Mouse (Mus musculus) CD4-positive, CD25-positive, alpha-beta regulatory T cell, adult 2 months (primary cell): ENCODE data around the gene Lamb2.

ENCODE experiments used
- DNase-seq: peaks from one replicate; pipeline ENCODE4 v3.0.0-alpha.2; 2012; ENCODE audit warnings: low read depth, low spot score

The Lamb2 gene

DNA sequence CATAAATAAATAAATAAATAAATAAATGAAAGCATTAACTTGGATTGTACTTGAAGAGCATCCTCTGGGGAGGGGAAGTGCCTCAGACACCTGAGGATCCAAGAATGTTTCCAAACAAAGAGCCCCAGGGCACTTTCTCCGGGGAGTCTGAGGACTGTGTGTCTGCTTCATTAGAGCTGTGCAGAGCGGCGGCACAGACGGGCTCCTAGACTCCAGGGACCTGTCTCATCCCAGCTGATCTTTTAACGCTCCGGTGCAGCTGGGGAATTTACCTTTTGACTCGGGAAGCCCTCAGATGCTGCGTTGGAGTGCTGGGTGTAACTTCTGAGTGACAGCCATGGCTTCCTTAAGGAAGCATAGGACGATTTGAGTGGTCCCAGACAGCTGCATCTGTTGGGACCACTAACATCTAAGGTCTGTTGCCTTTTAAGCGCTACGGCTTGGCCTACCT is 18.3 kb upstream of the Lamb2 start, which contains the start of gene Klhdc8b:
Gene Klhdc8b (minus strand): TSS at position 401 of the 451 bp plus-strand sequence.
- no peak for DNase-seq

- DNase-seq: no peak
These were observed 17.9 kb upstream of the Lamb2 start for GRCm38 (mm10) chr9:108461675-108462074.

DNA sequence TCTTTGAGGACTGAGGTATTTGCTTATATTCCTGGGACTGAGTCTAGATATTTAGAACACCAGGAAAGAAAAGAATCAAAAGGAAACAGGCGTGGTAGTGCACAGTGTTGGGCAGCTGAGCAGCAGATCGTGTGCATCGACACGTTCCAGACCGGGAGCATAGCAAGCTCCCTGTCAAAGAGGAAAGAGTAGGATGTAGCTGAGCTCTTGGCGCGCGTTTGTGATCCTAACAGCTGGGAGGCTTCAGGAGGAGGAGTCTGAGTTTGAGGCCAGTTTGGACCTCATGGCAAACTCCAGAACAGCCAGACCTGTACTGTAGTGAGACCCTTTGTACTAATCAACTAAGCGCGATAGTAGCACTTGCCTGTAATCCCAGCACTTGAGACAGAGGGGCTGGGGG is 17.3 kb upstream of the Lamb2 start:
- no peak for DNase-seq

GRCm38 (mm10) chr9:108463713-108464112 is 15.8 kb upstream of the Lamb2 start:
- no peak for DNase-seq

DNA sequence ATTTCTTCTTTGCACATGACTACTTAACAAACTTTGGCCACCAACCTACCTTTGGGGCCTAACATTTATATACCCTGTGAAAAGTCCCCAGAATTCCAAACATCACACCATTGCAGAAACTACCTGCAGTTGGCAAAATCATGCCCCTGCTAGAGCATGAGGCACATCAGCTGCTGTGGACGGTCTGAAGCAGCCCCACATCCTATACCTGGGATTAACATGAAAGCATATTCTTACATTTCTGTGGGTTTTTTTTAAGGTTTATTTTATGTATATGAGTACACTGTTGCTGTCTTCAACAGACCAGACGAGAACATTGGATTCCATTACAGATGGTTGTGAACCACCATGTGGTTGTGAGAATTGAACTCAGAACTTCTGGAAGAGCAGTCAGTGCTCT is 13.3 kb upstream of the Lamb2 start:
- no peak for DNase-seq

GRCm38 (mm10) chr9:108469430-108469829 is 10.1 kb upstream of the Lamb2 start:
- no peak for DNase-seq

GRCm38 (mm10) chr9:108469845-108470244 is 9.7 kb upstream of the Lamb2 start:
- no peak for DNase-seq

- DNase-seq: no peak
These were observed 5.0 kb upstream of the Lamb2 start for GRCm38 (mm10) chr9:108474528-108474927.

GRCm38 (mm10) chr9:108478638-108479156 is 839 bp upstream of the Lamb2 start:
- DNase-seq: no peak

- no peak for DNase-seq
These were observed 295 bp upstream of the Lamb2 start for GRCm38 (mm10) chr9:108479241-108479640.

DNA sequence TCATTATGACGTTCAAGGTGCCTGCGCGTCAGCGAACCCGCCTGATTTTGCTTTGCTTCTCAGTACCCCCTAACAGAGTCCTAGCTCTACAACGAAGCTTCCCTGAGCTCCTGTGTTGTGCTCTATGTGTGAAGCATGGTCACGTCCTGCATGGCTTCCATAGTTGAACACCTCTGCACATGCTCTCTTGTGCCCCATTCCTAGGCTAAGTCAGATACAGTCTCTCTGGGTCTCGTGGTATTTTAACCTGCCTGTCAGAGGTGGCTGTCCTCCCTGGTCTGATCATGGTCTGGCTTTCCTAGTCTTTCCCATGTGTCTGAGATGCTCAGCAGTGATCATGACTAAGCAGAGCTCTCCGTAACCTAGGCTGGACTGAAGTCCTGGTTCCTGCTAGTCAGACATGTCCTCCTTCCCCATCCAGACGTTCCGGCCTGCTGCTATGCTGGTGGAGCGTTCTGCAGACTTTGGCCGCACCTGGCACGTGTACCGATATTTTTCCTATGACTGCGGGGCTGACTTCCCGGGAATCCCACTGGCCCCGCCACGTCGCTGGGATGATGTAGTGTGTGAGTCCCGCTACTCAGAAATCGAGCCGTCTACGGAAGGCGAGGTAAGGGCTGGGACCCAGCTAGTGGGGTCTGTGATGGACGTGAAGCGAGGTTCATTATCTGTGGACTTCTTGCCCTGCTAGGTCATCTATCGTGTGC is 1.4 kb downstream of the Lamb2 start:
- no peak for DNase-seq

- no peak for DNase-seq
These were observed 2.1 kb downstream of the Lamb2 start for GRCm38 (mm10) chr9:108481520-108482210.

GRCm38 (mm10) chr9:108483051-108483790 is 3.7 kb downstream of the Lamb2 start:
- DNase-seq: no peak

GRCm38 (mm10) chr9:108484021-108484420 is 4.5 kb downstream of the Lamb2 start:
- DNase-seq: no peak

DNA sequence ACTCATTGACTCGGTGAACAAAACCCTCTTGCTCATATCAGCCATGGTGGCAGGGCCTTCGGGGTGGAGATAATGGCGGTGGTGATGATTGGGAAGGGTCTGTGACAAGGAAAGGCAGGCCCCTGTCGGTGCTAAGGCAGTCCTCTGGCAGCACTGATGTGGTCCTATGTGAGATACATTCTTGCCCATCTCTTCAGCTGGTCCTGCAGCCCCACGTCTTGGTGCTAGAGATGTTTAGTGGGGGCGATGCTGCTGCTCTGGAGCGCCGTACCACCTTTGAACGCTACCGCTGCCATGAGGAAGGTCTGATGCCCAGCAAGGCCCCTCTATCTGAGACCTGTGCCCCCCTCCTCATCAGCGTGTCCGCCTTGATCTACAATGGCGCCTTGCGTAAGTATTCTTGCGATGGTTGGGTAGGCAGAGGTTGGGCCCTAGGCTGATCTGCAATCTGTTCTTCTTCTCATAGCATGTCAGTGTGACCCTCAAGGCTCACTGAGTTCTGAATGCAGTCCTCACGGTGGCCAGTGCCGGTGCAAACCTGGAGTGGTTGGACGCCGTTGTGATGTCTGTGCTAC is 5.9 kb downstream of the Lamb2 start:
- DNase-seq: no peak

- no peak for DNase-seq
These were observed 7.5 kb downstream of the Lamb2 start for GRCm38 (mm10) chr9:108486973-108487530.

DNA sequence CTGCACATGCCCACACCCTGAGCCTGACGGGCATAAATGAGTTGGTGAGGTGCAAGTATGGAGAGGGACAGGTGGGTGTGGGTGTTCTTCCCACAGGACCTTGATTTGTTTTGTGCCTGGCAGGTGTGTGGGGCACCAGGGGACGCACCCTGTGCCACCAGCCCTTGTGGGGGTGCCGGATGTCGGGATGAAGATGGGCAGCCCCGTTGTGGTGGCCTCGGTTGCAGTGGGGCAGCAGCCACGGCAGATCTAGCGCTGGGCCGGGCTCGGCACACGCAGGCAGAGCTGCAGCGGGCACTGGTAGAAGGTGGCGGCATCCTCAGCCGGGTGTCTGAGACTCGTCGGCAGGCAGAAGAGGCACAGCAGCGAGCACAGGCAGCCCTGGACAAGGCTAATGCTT is 8.9 kb downstream of the Lamb2 start:
- no peak for DNase-seq

DNA sequence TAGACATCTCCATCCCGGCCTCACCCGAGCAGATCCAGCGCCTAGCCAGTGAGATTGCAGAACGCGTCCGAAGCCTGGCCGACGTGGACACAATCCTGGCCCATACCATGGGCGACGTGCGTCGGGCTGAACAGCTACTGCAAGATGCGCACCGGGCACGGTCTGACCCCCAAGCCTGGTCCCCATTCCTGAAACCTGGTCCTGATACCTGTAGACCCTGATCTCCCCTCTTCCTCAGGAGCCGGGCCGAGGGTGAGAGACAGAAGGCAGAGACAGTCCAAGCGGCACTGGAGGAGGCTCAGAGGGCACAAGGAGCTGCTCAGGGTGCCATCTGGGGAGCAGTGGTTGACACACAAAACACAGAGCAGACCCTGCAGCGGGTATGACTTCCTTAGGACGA is 9.7 kb downstream of the Lamb2 start:
- no peak for DNase-seq

GRCm38 (mm10) chr9:108489702-108490558 is 10.4 kb downstream of the Lamb2 start:
- peak; percentile 41 for DNase-seq

- peak; percentile 98 for DNase-seq
These were observed 11.2 kb downstream of the Lamb2 start, which contains the start of gene Usp19 for GRCm38 (mm10) chr9:108490559-108491285. TSS of gene Usp19 (plus strand) at chr9:108490602.
